Mouse (Mus musculus) erythroblast, embryonic 14.5 days (primary cell): ENCODE results near the gene Inafm2.

Experiments used
- GATA1 ChIP-seq: IDR thresholded peaks from 2 replicates; pipeline ENCODE4 v1.6.1; 2012; ENCODE audit warnings: low read length, inconsistent platforms, mixed read lengths
- TAL1 ChIP-seq: IDR thresholded peaks from 3 replicates; pipeline ENCODE4 v1.6.1; 2012; ENCODE audit warnings: low read length, inconsistent platforms, mixed read lengths

GRCm38 (mm10) chr2:118775846-118776245, 30.3 kb downstream of the Inafm2 start:
- TF ChIP-seq GATA1, result no peak
- no peak for TF ChIP-seq TAL1
